Mouse (Mus musculus) embryo, embryonic 11 days (tissue): Measurements from ENCODE around the gene Elmsan1.
"Not testable (repeated sequence)": the region's sequence is repeated elsewhere in the genome, so short reads cannot be mapped to it uniquely, and the experiment has no call there.

Experiments
- DNase-seq: peaks from one replicate; pipeline ENCODE4 v3.0.0-alpha.2; 2015

The Elmsan1 gene

DNA sequence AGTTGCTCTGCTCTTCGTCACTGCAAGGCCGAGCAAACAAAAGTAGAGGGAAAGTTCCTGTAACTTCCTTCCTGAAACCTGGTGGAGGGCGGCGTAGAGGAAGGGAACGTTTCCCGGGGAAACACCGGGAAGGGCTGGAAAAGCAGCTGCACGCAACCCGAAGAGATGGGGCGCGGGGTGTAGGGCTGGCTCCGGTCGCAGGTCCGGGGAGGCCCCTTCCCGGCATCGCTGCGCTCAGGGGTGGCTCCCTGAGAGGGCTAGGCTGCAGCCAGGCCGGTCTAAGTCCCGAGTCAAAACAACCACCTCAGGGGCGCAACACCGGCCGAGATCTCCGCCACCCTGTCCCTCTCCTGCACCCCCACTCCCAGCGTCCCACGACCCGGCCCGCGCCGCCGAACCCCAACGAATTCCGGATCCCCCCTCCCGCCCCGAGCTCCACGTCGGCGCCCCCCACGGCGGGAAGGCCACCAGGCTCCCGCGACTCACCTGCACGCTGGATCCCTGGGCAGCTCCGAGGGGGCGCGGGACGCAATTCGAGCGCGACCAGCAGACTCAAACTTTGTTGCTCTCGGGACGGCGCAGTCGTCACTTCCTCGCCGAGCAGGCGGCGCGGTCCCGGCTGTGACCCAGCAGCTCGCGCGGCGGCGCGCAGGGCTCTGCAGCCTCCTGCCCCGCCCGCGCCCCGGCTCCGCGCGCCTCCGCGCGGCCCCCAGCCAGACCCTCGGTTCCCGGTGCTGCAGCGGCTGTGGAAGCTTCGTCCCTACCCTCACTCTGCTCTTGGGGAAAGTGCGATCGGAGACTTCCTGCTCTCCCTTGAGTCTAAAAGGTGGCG, at the start of gene Elmsan1:
TSS of gene Elmsan1 (minus strand) at position 593 of the 832 bp plus-strand sequence.
- DNase-seq: peak; percentile 93

DNA sequence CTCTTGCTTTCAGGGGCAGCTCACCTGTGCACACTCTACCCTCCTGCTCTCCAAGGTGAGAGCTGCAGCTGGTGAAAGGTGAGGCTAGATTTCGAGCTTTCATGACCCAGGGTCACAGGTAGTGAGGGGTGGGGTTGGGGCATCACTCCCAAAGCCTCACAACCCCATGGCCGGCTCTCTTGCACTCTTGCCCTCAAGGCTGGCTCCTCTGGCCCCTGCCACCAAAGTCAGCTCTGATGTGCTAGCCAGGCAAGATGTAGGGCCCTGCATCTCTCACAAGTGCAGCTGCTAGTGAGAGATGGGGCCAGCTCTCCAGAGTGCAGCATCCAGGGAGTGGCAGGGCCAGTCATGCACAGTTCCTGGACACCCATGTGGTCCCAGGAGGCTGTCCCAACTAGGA, 48.6 kb upstream of the Elmsan1 start:
- no peak for DNase-seq

DNA sequence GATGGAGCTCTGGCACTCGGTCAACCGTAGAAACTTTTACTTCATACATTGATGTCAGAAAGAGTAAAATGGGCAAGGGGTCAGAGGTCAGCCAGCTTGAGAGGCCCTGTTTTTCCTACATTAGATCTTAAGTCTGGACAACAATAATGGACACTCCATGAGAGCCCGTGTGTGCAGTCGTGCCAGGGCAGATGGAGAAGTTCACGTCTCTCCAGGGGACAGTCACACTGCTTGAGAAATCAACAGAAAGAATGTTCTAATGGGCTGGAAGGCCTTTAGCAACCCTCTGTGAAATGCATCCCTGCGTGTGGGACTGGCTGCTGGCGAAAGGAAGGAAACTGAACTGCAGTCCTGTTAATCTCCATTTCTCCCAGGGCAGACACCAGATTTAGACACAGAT, 41.7 kb upstream of the Elmsan1 start:
- peak; percentile 34 for DNase-seq

DNA sequence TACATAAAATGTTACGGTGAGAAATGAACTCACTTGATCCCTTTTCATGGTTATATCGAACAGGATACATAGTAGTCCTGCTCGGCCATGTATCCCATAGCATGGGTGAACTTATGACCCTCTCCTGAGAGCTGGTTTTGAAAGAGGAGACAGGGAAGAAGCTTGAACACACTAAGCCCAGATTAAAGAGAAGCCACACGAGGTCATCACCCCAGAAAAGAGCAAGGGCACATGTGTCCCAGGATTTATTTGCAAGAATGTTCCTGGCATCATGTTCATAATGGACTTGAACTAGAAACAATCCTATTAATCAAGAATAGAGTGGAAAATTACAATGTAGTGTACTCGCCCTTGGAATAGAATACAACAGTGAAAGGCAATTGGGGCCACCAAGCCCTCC, 36.2 kb upstream of the Elmsan1 start:
- no peak for DNase-seq

DNA sequence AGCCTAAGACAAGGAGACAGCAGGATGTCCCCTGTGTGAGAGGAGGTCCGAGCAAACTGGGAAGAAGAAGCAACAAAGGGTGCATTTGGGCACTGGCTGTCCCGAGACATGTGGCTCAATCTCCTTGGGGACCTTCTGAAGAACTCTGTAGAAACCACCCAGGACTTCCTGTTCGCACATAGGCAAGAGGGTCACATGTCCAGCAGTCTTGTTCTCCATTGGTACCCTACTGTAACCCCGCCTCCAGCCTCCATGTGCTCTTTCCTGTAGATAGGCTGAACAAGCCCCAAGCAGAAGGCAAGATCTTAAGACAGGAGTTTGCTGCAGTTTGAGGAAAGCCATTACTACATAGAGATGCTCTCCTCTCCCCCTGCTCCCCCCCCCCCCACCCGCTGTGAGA, 34.1 kb upstream of the Elmsan1 start:
- DNase-seq: no peak

DNA sequence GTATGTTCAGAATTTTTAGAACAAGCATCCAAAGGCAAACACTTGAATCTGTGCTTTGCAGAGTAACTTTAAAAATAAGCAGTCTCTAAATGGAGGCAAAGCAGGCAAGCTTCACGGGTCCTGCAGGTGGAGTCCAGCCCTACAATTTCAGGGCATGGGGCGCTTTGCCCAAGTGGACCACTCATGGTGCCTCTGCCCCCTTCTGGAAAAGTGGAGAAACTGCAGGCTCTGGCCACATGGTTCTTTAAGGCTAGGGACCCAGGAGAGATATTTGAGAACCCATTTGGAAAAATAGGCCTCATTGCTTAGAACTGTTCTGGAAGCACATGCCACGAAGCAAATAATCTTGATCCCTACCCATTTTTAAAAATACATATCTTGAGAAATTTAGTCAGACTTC, 30.5 kb upstream of the Elmsan1 start:
- DNase-seq: peak; percentile 84

DNA sequence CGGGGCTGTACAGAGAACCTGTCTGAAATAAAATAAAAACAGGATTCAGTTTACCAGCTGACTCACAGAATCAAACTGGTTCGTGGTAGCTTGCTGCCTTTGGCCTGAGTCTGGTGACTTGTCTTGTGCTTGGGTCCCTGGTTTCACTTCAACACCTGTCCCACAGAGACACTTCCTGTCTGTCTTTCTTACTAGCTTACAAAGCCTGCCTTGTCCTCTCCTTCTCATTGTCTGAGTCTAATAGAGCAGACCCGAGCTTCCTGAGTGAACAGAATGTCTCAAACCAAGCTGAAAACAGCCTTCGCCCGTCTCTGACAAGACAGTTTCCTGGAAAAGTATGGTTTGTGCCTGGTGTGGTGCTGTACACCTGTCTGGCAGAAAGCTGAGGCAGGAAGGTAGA, 27.0 kb upstream of the Elmsan1 start:
- no peak for DNase-seq

DNA sequence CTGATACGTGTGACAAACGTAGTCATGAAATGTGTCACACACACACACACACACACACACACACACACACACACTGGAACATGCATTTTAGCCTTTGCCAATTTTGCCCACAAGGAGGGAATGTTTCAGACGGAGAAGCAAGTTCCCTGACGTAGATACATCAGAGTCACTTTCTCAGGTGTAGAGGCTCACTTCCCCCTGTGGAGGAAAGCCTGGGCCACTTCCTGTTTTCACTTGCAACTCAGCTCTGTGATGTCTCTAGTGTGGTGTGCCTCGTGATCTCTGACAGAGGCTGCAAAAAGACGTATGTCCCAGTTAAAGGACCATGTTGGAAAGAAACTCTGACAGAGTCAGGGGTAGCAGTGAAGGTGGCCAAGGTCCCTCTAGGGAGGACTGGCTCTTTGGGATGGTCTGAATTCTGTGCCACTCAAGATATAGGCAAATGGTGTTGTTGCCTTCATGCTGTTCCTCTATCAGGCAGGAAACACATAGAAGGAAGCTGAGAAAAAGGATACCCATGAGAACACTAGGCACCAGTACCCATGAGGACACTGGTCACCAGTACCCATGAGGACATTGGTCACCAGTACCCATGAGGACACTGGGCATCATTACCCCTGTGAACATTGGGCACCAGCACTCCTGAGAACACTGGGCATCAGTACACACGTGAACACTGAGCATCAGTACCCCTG, 24.5 kb upstream of the Elmsan1 start:
- no peak for DNase-seq

DNA sequence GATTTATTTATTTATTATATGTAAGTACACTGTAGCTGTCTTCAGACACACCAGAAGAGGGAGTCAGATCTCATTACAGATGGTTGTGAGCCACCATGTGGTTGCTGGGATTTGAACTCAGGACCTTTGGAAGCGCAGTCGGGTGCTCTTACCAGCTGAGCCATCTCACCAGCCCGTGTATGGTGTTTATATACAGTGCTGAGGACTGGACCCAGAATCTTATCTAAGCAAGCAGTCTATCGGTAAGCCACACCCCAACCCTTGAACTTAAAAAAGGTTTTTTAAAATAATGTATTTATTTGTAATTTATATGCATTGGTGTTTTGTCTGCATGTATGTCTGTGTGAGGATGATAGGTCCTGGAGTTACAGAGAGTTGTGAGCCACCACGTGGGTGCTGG, 18.4 kb upstream of the Elmsan1 start:
- not testable (repeated sequence) for DNase-seq

DNA sequence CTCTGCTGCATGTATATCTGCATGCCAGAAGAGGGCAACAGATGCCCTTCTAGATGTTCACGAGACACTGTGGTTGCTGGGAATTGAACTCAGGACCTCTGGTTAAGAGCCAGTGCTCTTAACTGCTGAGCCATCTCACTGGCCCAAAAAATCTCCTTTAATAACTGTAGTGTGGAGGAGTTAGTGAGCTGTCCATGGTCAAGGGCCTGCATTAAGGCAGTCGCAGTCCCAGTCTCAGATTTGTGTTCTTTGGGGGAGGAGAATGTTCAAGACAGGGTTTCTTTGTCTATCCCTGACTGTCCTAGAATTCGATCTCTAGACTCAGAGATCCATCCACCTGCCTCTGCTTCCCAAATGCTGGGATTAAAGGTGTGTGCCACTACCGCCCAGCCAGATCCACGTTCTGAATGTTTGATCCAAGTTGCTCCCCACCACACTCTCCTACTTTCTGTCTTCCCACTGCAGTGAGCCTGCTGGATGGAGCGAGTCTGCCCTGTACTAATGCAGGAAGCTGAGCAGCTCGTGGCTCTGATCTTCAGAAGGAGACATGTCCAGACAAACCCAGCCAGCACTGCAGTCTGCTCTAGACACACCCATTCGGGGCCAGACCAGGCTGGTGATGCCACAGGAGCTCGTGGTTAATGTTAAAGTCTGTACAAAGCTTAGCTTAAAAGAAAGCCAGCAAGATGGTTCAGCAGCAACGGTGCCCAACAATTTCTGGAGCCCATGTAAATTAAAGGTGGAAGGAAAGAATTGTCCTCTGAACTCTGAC, 17.5 kb upstream of the Elmsan1 start:
- DNase-seq: no peak

DNA sequence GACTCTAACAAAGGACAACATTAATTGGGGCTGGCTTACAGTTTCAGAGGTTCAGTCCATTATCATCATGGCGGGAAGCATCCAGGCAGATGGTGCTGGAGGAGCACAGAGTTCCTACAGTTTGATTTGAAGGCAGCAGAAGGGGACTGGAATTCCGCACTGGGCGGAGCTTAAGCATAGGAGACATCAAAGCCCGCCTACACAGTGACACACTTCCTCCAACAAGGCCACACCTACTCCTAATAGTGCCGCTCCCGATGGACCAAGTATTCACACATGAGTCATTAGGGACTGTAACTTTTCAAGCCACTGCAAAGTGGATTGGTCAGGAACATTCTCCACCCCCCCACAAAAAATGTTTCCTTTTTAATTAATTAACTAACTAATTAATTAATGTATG, 16.9 kb upstream of the Elmsan1 start:
- DNase-seq: no peak

DNA sequence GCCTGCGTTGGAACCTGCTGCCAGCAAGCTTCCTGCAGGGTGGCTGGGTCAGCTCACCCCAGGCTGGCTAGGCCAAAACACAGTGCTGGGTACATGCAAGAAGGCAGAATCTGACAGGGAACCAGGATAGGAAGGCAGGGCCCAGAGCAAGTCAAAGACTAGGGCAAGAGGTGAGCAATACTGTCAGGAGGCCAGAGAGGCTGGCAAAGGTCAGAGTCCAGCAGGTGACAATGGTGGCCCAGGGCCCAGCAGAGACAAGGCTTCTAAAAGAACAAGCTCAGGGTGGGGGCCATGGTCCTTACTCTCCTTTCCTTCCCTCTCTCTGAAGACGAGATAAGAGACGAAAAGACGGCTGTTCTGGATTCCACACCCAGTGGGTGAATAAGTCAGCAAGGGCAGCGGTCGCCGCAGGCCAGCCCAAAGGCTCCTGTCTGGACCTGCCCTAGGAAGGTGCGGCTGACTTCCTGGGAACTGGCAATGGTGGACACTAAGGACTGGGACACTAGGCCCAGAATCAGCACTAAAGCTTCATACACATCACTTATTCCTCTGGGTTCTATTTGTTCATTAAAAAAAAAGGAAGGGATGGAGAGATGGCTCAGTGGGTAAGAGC, 14.9 kb upstream of the Elmsan1 start:
- no peak for DNase-seq

DNA sequence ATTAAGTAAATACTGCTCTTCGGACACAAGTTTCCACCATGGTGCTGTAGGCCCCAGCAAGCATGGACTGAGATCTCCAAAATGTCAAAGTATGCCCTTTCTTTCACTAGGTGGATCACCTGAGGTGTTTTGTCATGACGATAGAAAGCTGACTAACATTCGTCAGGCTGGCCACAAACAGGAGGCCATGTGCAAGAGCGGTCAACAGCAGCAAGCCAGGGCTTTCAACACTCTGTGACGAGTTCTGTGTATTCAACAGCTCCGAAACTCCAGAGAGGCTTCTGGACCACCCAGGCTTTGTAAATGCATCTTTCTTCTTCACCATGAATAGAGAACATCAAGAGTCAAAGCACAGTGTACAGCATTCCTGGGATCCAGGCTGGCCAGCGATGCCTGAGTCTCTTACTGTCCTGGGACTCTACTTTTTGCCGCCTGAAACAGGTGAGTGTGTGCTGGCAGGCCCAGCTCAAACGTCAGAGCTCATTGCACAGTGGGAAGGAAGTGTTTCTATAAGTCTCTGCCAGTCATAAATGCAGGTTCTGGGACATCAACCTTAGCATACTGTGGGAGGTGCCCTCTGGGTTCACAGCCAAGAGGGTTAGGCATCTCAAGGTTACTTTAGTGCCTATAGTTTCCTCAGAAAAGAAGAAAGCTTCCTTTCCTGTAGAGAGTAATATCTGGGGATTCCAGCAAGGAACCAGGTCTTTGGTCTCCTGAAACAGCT, 7.6 kb upstream of the Elmsan1 start:
- no peak for DNase-seq

DNA sequence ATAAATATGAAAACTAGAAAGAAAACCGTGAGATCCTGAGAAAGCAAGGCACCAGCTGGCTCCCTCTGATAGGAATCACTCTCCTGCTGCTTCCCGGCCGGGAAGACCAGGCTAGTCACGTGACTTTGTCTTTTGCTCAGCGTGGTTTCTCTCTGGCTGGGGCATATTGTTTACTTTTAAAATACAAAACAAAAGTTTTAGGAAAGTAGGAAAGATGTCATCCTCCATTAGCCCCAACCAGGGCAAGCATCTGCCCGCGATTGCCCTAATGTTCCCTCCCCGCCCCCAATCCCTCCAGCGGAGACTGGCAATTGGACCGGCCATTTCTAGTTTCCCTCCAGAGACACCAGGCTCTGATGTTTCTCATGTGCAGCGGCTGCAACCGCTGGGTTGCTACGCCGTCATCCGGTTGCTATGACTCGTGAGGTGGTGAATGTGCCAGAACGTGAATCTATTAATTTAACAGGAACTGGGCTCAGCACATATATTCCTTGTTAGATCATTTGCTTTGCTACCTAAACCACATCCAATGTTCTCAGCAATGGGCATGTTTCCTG, 3.8 kb upstream of the Elmsan1 start:
- DNase-seq: peak; percentile 81

DNA sequence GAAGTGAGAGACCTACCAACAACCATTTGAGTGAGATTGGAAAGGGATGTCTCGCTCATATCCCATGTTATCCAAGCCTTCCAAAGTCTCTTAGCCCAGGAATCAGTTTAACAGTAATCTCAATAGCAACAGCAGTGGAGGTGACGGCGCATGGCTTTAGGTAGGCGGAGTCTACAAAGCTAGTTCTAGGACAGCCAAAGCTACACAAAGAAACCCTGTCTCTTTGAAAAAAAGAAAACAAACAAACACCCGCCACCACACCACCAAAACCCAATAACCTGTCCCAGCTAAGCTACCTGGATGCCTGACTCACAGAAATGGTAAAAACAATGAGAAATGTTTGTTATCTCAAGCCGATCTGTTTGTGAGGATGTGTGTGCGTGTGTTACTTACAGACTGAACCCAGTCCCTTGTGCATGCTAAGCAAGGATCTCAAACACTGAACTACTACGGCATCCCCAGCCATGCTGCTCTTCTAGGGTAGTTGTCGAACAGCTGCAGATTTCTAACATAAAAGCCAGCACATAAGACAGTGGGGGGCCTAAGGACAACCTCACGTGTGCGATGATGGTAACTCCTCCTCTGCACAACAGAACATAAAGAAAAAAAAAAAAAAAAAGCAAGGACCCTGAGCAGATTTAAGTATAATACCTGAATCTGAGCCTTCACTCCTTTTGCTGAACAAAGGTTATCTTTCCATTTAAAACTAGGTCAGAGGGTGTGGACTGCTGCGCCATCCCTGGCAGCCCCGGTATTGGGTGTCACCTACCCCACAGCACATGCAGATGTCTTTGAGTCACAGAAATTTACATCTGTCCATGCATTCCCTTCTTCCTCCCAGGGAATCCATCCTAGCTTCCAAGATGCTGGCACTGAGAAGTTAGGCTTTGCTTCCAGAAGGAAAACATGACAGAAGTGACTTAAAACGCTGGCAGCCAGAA, 2.5 kb upstream of the Elmsan1 start:
- DNase-seq: no peak

DNA sequence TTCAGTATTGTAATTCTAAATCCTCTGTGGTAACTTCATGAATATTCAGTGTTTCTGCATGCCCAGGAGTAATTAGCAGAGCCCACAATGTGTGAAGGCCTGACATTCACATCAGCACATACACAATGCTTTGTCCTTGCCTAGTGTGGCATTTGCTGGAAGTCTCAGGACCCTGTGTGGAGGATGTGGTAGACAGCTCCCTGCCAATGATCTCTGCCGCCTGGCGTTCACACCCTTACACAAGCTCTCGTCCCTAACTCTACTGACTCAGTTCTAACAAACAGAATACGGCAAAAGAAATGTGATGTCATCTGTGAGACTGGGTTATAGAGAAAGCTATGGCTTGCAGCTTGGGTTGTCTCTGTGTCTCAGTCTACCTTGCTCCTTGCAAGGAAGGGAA, 1.8 kb upstream of the Elmsan1 start:
- DNase-seq: no peak

DNA sequence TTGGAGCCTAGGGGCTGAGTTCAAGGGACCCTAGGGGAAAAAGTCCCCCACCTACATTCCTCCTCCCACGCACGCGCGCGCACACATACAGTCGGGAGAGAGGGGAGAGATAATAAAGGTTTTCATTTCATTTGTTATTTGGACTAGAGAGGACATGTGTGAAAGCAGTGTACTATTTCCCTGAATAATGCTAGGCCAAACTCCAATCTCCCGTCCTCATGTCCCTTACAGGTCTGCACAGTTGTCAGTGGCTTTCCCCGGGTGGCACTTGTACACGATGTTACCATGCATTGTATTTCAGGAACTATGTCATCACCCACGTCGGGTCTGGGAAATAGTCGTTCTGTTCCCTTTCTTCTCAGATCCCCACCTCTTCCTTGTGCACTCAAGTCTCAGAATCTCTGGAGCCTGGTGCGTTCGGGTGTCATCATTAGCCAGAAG, 460 bp upstream of the Elmsan1 start:
- no peak for DNase-seq

DNA sequence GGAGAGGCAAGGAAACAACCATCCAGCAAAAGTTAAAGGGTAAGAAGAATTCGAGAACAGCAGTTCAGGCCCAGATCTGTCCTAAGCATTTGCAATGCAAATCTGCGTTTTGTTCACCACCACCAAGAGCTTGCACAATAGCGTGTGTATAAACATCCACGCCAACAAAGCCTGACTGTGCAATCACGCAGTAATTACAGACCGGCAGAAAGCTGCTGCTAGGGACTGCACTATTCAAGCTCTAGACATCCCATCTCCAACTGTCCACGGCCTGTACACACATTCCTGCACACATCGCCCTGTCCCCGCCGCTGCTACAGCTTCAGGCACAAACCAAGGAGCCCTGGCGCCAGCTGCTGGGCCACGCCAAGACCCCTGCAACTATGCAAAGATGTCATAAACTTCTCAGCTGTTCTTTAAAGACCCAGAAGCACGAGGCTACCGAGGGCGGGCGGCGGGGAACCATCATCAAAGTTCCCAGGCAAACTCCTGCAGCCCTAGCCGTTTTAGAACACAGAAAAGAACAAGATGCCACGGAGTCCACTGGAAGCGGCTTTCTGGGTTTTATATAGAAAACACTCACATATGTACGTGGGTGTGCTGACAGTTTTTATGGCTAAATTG, 1.1 kb downstream of the Elmsan1 start:
- peak; percentile 70 for DNase-seq

DNA sequence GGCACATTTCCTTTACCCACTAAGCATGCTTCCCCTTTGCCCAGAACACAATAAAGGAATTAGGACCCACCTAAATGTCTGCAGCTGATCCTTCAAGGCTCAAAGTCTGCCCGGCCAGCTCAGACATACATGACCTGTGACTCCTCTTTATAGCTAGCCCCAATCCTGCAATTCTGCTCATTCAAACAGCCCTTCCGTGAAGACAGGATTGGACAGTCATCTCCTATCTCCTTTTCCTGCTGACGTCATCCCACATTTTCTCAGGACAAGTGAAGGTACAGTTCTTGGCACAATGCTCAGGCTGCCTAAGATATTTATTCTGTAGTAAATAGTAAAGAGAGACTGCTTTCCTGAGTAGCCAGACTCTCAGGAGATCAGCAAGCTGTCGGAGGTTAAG, 1.6 kb downstream of the Elmsan1 start:
- no peak for DNase-seq

DNA sequence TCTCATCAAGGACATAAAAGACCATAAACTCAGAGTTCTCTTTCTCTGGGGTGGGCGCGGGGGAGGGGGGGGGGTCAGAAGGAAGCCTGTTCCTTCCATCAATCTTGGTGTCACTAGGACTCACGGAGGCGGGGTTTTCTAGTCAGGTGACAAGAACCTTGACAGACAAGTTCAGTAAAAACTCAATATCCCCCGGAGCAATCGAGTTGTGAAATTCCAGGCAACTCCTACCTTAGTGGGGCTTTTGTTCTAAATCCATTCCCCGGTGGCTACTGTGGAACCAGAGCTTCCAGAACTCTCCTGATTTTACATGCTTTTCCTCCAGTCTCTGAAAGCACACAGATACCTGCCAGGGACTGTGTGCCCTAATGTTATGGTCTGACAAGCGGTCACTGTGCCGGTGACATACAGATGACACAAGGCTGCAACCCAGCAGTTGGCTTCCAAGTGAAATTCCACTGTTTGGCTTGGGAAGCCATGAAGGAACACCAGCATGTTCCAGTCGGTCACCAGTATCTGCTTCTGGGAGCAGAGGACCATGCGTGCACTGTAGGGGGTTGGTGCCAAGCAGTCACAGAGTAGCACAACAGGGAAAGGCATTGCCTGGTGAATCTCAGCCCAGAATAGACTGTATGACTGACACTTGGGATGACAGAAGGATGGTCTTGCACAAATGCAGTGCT, 2.8 kb downstream of the Elmsan1 start:
- DNase-seq: no peak
